Mouse (Mus musculus): Measurements from ENCODE around the gene Tctn1. TPM values are rescaled to one million over a fixed set of nuclear protein-coding genes. Genes with fewer than 3 reads are reported as not detected.

Tctn1 gene
- total RNA-seq, 2 experiments from 2014 or later = 13.5 to 13.7 TPM

- TF ChIP-seq CTCF (IDR thresholded peaks at IDR 0.05) = no peak
- Histone ChIP-seq H3K27ac (no peak overlapping the region), H3K4me3 (no peak overlapping the region)
- peak in 1 of 2 experiments; percentile 26 for DNase-seq (ENCODE audit: extremely low spot score in 1 of 2, low spot score in 2 of 2)
- intact Hi-C loops (cut with DNase I) = no loop called here
Observed at GRCm38 (mm10) chr5:122209591-122210368, 54.5 kb downstream of the Tctn1 start.

GRCm38 (mm10) chr5:122208909-122209308 is 55.4 kb downstream of the Tctn1 start:
- H3K27ac ChIP-seq = no peak overlapping the region
- no peak overlapping the region for H3K4me3 ChIP-seq
- intact Hi-C loops (cut with DNase I) = no loop called here
- no peak for TF ChIP-seq CTCF (IDR thresholded peaks at IDR 0.05)
- DNase-seq (ENCODE audit: extremely low spot score in 1 of 2, low spot score in 2 of 2) = no peak

GRCm38 (mm10) chr5:122206475-122206874 is 57.8 kb downstream of the Tctn1 start, which contains the start of gene Hvcn1:
Gene Hvcn1, plus strand, starts transcription at chr5:122206804.
- H3K4me3 ChIP-seq = no peak within 1 kb of the TSS
- intact Hi-C loops (cut with DNase I) = loop anchor here (2.0 kb wide), 1 partner anchor 18 kb away; no protein-coding TSS in a partner anchor
- no peak for DNase-seq (ENCODE audit: extremely low spot score in 1 of 2, low spot score in 2 of 2)
- no peak within 1 kb of the TSS for H3K27ac ChIP-seq
- no peak for TF ChIP-seq CTCF (IDR thresholded peaks at IDR 0.05)

- no peak for DNase-seq (ENCODE audit: extremely low spot score in 1 of 2, low spot score in 2 of 2)
- no peak overlapping the region for H3K27ac ChIP-seq
- no peak for TF ChIP-seq CTCF (IDR thresholded peaks at IDR 0.05)
- no peak overlapping the region for H3K4me3 ChIP-seq
- intact Hi-C loops (cut with DNase I) = no loop called here
Observed at GRCm38 (mm10) chr5:122204180-122204579, 60.1 kb downstream of the Tctn1 start.

GRCm38 (mm10) chr5:122201904-122202303 is 62.4 kb downstream of the Tctn1 start:
- DNase-seq (ENCODE audit: extremely low spot score in 1 of 2, low spot score in 2 of 2) = no peak
- H3K27ac ChIP-seq = no peak overlapping the region
- intact Hi-C loops (cut with DNase I) = no loop called here
- H3K4me3 ChIP-seq = no peak overlapping the region
- no peak for TF ChIP-seq CTCF (IDR thresholded peaks at IDR 0.05)

GRCm38 (mm10) chr5:122200872-122201271 is 63.4 kb downstream of the Tctn1 start:
- intact Hi-C loops (cut with DNase I) = no loop called here
- H3K4me3 ChIP-seq = no peak overlapping the region
- DNase-seq (ENCODE audit: extremely low spot score in 1 of 2, low spot score in 2 of 2) = no peak
- no peak for TF ChIP-seq CTCF (IDR thresholded peaks at IDR 0.05)
- no peak overlapping the region for H3K27ac ChIP-seq

GRCm38 (mm10) chr5:122192347-122192746 is 71.9 kb downstream of the Tctn1 start:
- Histone ChIP-seq H3K27ac (no peak overlapping the region), H3K4me3 (no peak overlapping the region)
- DNase-seq (ENCODE audit: extremely low spot score in 1 of 2, low spot score in 2 of 2) = no peak
- no peak for TF ChIP-seq CTCF (IDR thresholded peaks at IDR 0.05)
- intact Hi-C loops (cut with DNase I) = no loop called here

- TF ChIP-seq CTCF (IDR thresholded peaks at IDR 0.05) = no peak
- intact Hi-C loops (cut with DNase I) = no loop called here
- H3K27ac ChIP-seq = no peak overlapping the region
- no peak for DNase-seq (ENCODE audit: extremely low spot score in 1 of 2, low spot score in 2 of 2)
- H3K4me3 ChIP-seq = no peak overlapping the region
Observed at GRCm38 (mm10) chr5:122191269-122192063, 72.8 kb downstream of the Tctn1 start.

GRCm38 (mm10) chr5:122190465-122190864 is 73.8 kb downstream of the Tctn1 start:
- H3K27ac ChIP-seq = no peak overlapping the region
- H3K4me3 ChIP-seq = no peak overlapping the region
- TF ChIP-seq CTCF (IDR thresholded peaks at IDR 0.05) = no peak
- intact Hi-C loops (cut with DNase I) = no loop called here
- no peak for DNase-seq (ENCODE audit: extremely low spot score in 1 of 2, low spot score in 2 of 2)

GRCm38 (mm10) chr5:122189115-122189514 is 75.1 kb downstream of the Tctn1 start:
- no peak for DNase-seq (ENCODE audit: extremely low spot score in 1 of 2, low spot score in 2 of 2)
- no peak for TF ChIP-seq CTCF (IDR thresholded peaks at IDR 0.05)
- H3K27ac ChIP-seq = no peak overlapping the region
- H3K4me3 ChIP-seq = no peak overlapping the region
- intact Hi-C loops (cut with DNase I) = loop anchor here (2.0 kb wide), 1 partner anchor 18 kb away; the partner anchor contains the start of gene Hvcn1

Other genes starting within 250 kb of the Tctn1 start
- 100 to 1,000 TPM; 194 to 215 TPM for gene Cux2, start 214.4 kb downstream of the Tctn1 start, total RNA-seq (2021)
- 1 to 10 TPM in 1 of 2 experiments, under 1 TPM in 1; 0.86 to 1.4 TPM for gene Myl2, start 163.5 kb downstream of the Tctn1 start, total RNA-seq (2021)
- 1 to 10 TPM in 1 of 2 experiments, under 1 TPM in 1; 0.66 to 1.1 TPM for gene Ccdc63, start 123.6 kb downstream of the Tctn1 start, total RNA-seq (2021)
- gene Ppp1cc, start 106.2 kb downstream of the Tctn1 start, total RNA-seq (2021) = 100 to 1,000 TPM; 176 to 195 TPM
- gene Hvcn1, start 57.7 kb downstream of the Tctn1 start, total RNA-seq (2021) = 1 to 10 TPM; 2.1 to 2.2 TPM
- gene Pptc7, start 19.9 kb upstream of the Tctn1 start, total RNA-seq (2021) = 10 to 100 TPM; 41.2 to 42.5 TPM
- 1 to 10 TPM; 3.1 to 4.0 TPM for gene Rad9b, start 89.8 kb upstream of the Tctn1 start, total RNA-seq (2021)
- 100 to 1,000 TPM; 180 to 190 TPM for gene Vps29, start 89.9 kb upstream of the Tctn1 start, total RNA-seq (2021)
- 10 to 100 TPM; 24.9 to 27.5 TPM for gene Gpn3, start 107.4 kb upstream of the Tctn1 start, total RNA-seq (2021)
- 10 to 100 TPM; 68.0 to 73.4 TPM for gene Fam216a, start 107.9 kb upstream of the Tctn1 start, total RNA-seq (2021)
- 100 to 1,000 TPM; 200 to 216 TPM for gene Arpc3, start 127.4 kb upstream of the Tctn1 start, total RNA-seq (2021)
- 10 to 100 TPM; 28.6 to 29.5 TPM for gene Anapc7, start 157.2 kb upstream of the Tctn1 start, total RNA-seq (2021)
- gene Atp2a2, start 237.8 kb upstream of the Tctn1 start, total RNA-seq (2021) = 100 to 1,000 TPM; 670 to 735 TPM